Mouse (Mus musculus) frontal cortex, adult 2 months (tissue): ENCODE results near the gene Slc25a35. TPM values are rescaled to one million over a fixed set of nuclear protein-coding genes. Genes with fewer than 3 reads are reported as not detected.
"Not testable (repeated sequence)": the region's sequence is repeated elsewhere in the genome, so short reads cannot be mapped to it uniquely, and the experiment has no call there.

ENCODE experiments used
- DNase-seq, 2 experiments: peaks; one replicate each; pipeline ENCODE4 v3.0.0; 2022; ENCODE audit warnings: low spot score in 1 of 2; ENCODE audit errors: extremely low spot score in 1 of 2
- polyA plus RNA-seq: library from polyadenylated mRNA; depleted of rRNA; stranded (reverse); fragments of >200 nt; gene quantifications from 2 replicates; pipeline ENCODE4 v1.2.3, GENCODE M21; 2012; rRNA removed

The Slc25a35 gene
- polyA plus RNA-seq, result 15.3 and 15.5 TPM in 2 replicates

- peak; percentile 87 to 92 for DNase-seq
Observed at GRCm38 (mm10) chr11:68967337-68968282, at the start of gene Slc25a35. Gene Slc25a35 (plus strand): TSS chr11:68968131.

DNA sequence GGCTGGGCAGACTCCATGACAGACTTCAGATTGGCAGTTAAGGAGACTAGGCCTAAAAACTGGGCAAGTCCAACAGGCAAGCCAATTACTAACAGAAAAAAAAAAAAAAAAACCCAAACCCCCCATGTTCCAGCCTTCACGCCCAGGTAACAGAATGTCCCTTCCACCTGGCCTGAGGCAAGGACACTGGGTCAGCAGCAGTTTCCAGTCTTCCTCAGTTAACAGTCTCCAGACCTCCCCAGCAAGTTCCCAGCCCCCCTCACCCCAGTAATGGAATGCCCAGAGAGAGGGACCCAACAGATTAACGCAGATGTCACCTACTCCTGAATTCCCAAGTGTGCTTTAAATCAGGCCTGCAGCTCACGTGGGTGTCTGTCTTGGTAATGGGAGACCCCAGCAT, 44.7 kb upstream of the Slc25a35 start:
- no peak for DNase-seq

GRCm38 (mm10) chr11:68924749-68925148, 43.2 kb upstream of the Slc25a35 start:
- no peak for DNase-seq

- DNase-seq, result no peak
Observed at GRCm38 (mm10) chr11:68926981-68927380, 41.0 kb upstream of the Slc25a35 start, which contains the start of gene Odf4. Gene Odf4 (minus strand): TSS chr11:68927081.

DNA sequence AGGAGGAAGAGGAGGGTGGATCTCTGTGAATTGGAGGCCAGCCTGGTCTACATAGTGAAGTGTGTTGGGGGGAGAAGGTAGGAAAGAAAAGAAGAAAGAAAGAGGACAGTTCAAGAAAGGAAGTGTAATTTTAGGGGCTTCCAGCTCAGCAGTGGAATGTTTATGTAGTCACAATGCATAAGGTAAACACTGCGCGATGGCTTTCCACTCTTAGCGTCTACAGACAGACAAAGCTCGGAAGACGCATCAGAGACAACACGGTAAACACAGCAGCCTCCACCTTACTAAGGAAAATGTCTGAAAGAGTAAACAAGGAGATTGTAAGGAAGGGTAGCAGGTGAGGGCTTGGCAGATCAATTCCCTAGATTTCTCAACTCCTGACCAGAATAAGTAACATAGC, 38.0 kb upstream of the Slc25a35 start:
- no peak for DNase-seq

DNA sequence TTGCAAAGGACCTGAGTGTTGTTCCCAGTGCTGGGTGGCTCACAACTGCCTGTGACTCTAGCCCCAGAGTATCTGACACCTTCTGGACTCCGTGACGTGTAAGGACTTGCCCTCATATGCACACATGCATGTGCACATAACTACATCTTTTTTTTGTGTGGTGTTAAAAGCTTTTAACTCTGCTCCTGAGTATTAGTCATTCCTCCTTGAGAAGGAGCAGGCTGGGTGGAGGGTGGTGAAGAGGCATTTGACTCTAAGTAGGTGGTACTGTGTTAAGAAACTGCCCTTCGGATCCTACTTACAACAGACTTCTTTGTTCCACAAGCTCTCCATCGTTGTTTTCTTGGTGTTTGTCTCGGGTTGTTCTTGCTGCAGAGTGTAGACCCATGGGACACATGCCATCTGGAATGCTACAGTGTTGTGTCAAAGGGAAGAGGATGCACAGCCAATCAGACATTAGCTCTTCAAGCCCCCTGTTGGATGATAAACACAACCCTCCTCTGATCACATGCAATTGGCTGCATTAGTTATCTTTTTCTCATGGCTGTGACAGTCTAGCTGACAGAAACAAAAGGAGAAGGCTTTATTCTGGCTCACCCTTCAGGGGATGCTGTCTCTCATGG, 33.9 kb upstream of the Slc25a35 start:
- no peak for DNase-seq

DNA sequence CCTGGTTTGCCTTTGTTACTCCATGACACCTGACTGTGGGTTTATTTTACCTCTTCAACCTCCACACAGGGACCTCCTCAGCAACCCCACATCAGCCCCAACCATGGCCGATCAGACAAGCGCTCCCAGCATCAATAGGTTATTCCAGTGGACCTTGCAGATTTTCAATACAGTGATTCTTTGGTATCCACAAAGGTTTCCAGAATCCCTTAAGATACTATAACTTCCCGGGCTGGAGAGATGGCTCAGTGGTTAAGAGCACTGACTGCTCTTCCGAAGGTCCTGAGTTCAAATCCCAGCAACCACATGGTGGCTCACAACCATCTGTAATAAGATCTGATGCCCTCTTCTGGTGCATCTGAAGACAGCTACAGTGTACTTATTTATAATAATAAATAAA, 31.0 kb upstream of the Slc25a35 start:
- not testable (repeated sequence) for DNase-seq

DNA sequence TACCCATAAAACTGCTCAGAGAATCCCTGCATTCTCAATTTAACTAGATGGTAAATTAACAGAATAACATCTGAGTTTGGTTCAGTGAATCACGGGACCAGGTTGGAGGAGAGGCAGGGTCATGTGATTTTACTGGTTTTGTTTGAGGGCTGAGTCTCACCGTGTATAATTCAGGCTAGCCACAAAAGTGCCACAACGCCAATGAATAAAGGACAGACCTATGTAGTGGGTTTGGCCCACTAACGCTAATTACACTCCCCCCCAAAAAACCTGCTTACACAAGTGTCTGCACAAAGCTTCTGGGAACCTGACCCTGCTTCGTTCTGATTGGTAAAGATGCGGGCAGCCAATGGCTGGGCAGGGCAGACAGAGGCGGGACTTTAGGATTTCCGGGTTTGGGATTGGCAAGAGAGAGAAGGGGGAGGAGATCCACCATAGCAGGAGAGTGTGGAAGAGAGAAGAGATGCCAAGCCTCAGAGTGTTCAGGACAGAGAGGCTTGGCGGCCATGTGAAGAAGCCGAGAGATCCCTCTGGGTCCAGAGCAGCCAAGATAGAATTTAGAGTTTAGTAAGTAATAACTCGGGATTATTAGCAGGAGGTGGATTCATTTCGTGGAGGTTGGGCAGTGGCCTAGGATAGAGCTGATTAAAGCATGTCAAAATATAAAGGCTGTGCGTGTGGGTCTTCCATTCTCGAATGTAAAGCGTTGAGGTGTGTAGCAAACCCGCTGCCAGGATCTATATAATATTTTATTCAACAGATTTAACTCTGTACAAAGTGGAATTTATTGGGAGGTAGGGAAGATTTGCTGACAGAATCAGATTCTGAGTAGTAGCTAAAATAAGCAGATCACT, 28.3 kb upstream of the Slc25a35 start:
- peak; percentile 90 to 92 for DNase-seq

DNA sequence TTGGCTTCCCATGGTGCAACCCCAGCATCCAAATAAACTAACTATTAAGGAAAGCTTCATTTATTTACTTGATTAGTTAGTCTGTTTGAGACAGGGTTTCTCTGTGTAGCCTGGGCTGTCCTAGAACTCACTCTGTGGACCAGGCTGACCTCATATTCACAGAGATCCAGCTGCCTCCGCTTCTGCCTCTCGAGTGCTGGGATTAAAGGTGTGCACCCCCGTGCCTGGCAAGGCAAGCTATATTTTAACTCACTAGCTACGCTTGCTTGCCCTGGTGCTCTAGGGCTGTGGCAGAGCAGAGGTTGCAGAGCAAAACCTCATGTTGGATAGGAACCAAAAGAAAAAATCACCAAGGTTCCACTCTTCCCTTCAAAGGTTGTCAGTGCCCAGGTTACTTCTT, 27.4 kb upstream of the Slc25a35 start:
- DNase-seq, result no peak

- DNase-seq, result no peak
Observed at GRCm38 (mm10) chr11:68942731-68943130, 25.2 kb upstream of the Slc25a35 start.

DNA sequence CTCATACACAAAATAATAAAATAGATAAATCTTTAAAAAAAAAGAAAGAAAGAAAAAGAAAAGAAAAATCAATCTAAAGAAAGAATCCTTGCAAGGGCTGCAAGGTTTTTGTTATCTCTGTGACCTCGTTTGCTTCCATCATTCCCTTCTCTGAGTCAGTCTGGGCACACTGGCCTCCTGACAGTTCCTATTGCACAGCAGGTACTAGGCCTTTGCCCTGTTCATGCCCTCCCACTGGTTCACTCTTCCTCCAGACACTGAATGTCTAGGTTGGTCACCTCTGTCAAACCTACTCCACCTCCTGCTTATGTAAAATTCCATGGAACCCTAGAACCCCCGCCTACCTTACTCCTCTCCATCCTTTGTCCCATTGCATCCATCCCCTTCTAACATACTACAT, 22.7 kb upstream of the Slc25a35 start:
- no peak for DNase-seq

DNA sequence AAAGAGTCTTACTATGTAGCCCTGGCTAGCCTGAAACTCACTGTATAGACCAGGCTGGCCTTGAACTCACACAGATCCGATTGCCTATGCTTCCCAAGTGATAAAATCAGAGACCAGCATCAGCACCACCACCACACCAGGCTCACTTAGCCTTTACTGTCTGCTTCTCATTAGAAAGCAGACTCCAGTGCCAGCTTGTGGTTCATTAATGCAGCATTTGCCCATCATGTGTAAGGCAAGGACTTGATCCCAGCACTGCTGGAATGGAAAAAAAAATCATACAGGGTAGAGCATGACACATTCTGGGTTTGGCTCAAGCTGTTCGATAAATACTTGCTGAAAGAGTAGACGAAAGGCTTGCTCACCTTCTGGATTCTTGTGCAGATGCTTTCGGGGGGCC, 21.9 kb upstream of the Slc25a35 start:
- no peak for DNase-seq

DNA sequence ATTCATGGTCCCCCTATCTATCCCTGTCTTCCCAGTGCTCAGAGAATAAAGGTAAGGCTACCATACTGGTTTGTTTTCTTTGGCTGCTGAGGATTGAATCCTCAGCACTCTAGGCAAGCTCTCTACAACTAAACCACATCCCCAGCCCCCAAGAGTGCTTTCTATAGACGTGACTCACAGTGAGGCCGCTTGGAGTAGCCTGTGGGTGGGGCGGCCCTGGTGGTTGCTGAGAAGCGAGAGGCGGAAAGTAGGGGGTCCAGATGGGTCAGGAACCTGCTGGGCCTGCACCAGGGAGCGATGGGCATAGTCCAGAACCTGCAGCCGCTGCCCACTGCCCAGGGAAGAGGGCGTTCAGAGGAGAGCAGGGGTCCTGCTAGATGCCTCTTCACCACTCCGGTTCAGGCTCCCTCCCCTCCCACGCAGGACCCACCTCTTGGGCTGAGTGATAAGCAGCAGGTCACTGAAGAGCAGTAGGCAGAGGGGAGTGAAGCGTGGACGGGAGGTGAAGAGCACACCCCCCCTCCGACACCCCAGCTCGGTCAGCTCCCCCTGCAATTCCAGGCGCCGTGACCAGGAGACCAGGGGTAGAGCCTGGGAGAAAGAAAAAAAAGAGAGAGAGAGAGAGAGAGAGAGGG, 21.0 kb upstream of the Slc25a35 start:
- DNase-seq, result peak; percentile 59 to 79

DNA sequence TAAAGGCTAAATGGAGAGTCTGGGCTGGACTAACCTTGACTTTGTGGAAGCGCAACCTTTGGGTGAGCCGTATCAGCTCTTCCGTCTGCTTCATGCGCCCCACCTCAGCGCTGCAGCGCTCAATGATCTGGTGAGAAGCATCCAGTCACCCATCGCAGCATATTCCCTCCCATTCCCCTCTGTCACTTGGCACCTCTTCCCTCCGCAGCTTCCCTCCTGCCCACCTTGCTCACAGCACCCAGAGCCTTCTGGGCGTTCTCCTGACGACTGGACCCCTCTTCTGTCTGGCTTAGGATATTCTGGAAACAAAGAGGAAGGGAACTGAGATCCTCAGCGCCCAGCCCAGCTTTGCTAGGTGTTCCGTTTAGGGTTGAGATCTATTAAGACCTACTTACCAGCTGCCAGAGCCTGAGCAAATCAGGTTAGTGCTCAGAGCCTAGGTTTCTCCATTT, 20.4 kb upstream of the Slc25a35 start:
- DNase-seq, result peak in 1 of 2 experiments; percentile 41

DNA sequence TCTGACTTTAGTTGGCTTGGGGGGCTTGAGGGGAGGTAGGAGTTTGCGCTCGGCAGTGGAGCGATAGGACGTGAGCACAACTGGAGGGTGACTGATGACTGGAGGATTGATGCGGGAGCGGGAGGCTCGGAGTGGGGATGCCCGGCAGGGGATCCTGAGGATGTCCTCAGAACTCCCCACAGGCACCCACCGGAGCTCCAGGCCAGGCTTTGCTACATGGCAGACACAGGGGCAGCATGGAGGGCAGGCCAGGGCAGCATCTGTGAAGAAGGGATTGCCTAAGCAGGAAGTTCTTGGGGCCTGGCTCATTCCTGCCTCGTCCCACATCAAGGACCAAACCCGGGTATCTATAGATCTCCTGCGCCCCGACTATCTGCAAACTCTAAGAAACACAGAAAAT, 14.0 kb upstream of the Slc25a35 start:
- DNase-seq, result no peak

DNA sequence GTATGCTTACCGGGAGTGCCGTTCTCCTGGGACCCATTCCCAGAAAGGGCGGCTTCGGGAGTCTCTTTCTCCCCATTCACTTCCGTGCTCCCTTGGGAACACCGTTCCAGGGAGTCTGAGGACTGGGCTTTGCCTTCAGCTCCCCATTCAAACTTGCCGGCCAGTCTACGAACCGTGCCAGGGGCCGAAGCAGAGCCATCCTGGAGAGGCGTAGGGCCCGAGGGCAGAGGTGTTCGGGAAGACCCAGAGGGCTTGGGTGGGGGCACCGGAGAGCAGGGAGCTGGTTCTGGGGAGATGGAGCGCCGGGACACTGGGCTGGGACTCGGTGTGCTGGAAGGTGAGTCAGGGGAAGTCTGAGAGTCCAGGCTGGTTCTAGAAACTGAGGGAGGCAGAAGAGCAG, 13.5 kb upstream of the Slc25a35 start:
- no peak for DNase-seq

DNA sequence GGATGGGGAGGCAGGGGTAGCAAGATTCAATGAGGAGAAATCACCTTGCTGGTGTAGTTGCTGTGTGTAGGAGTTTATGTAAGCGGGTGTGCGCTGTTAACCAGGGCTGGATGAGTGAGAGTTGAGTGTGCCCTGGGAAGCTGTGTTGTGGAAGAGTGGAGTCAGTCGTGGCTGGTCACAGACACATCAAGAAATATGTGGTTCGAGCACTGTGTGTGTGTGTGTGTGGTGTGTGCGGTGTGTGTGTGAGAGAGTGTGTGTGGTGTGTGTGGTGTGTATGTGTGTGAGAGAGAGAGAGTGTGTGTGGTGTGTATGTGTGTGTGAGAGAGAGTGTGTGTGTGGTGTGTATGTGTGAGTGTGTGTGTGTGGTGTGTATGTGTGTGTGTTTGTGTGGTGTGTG, 12.5 kb upstream of the Slc25a35 start:
- DNase-seq, result no peak

GRCm38 (mm10) chr11:68956107-68956506, 11.8 kb upstream of the Slc25a35 start:
- DNase-seq, result no peak

GRCm38 (mm10) chr11:68956697-68957096, 11.2 kb upstream of the Slc25a35 start:
- DNase-seq, result no peak

DNA sequence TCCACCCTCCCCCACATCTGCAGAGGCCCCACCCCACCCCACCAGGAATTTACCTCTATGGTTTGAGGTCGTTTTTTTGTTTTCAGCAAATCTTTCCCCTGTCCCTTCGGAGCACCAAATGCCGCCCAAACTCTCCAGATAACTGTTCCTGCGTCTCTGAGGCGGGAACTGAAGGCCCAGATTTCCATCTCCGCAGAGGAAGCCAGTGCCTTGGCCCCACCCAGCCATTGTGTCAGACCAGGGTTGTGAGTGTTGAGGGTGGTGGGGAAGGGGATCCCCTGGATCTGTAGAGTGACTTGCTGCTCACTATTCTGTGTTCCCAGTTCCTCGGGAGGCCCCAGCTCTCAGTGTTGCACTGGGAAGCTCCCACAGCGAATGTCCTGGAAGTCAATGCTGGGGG, 10.6 kb upstream of the Slc25a35 start, which contains the start of gene Arhgef15:
Gene Arhgef15, minus strand, starts transcription at position 173 of the 400 bp plus-strand sequence.
- no peak for DNase-seq
